Mouse (Mus musculus) frontal cortex, adult 2 months (tissue): Measurements from ENCODE around the gene Lcn12. TPM values are rescaled to one million over a fixed set of nuclear protein-coding genes. Genes with fewer than 3 reads are reported as not detected.

Source experiments
- DNase-seq, 2 experiments: peaks; one replicate each; pipeline ENCODE4 v3.0.0; 2022; ENCODE audit warnings: low spot score in 1 of 2; ENCODE audit errors: extremely low spot score in 1 of 2
- polyA plus RNA-seq: library from polyadenylated mRNA; depleted of rRNA; stranded (reverse); fragments of >200 nt; gene quantifications from 2 replicates; pipeline ENCODE4 v1.2.3, GENCODE M21; 2012

Gene Lcn12
- polyA plus RNA-seq, 1 experiment, result not detected

DNA sequence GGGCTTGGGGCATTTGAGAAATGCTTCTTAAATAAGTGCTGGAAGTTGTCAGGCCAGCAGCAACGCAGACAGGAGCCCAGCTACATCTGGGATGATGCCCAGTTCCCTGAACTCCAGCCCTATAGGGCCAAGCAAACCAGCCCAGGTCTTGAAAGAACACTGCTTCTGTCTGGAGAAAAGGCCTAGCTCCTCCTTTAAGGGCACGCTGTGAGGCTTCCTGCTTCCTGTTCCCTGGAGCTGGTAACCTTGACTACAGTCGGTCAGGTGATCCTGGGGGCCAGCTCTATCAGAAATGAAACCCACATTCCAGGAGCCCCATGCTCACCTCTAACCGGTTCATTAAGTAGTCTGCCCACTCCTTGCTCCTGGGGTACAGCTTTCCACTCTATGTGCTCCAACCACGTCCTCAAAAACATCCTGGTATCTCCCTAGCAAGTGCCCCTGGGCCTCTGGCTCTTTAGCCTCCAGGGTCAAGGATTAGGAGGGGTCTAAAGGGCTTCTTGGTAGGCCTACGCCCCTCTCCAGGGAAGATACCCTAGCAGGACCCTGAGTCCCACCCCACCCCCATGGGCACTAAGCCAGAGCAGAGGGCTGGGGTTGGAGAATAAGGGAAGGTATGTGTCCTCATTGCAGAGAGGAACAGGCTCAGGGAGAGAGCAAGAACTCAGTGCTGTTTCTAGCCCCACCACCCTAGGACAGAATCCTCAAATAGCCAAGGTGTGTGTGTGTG is 4.3 kb upstream of the Lcn12 start:
- DNase-seq, result no peak

- peak in 1 of 2 experiments; percentile 53 for DNase-seq
Measured at GRCm38 (mm10) chr2:25496462-25496861, 2.8 kb upstream of the Lcn12 start.

- DNase-seq, result no peak
Measured at GRCm38 (mm10) chr2:25492988-25493387, 723 bp downstream of the Lcn12 start.

DNA sequence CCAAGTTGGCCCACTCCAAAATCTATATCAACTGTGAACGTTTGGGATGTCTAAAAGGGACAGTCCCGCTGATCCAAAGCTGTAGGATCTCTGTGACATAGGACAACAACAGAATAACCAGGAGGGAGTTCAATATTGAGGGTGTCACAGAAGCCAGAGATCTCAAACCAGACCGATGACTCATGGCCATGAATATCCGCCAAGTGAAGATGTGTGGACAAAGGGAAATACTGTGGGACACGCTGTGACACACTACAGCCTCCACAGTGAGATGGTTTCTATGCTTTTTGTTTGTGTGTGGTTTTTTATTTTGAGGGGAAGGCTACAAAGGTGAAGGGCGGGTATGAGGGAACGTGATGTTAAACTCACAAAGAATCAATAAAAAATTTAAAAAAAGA is 5.0 kb downstream of the Lcn12 start:
- DNase-seq, result no peak

- no peak for DNase-seq
Measured at GRCm38 (mm10) chr2:25487965-25488670, 5.6 kb downstream of the Lcn12 start.

DNA sequence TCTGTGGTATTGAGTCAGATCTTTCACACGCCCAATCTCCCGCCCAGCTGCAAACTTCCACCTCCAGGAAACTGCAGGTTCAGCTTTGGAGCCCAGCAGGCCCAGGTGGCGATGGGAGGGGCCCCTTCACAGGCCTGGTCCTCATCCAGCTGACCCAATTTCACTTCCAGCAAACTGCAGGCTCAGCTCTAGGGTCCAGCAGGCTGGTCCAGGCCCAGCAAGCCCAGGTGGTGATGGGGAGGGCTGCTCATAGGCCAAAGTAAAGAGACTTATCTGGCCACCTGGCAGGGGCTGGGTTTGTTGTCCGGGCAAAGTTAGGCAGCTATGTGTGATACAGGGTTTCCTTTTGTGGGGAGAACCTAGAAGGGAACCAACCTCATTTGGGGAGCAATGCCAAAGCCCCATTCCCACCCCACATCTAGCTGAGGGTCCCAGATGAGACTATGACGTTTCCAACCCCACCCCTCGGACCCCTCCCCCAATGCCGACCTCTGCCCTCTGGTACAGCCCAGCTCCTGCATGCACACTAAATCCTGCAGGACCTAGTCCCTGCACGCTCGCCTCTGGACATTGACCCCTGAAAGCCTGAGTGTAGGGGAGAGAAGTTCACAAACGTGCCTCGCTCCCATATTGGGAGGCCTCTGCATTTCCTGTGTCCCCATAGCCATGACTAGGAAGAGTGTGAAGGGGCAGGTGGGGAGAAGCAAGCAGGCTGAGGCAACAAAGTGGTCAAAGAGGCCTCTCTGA is 8.6 kb downstream of the Lcn12 start:
- no peak for DNase-seq

DNA sequence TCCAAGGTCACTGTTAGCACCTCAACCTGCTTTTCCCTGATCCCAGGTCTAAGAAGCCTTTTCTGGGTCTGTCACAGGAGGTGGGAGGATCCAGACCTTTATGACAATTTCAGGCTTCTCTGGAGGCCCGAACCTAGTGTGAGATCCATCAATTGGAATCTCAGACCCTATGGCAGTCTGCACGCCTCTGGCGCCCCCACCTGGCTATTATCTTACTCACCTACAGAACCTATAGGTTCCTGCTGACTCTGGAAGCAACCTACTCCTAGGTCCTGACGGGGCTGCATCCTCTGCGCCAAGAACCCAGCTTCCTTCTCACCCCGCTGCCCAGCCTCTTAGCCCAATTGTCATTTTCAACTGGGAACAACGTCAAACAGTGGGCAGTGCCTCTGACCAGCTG is 10.7 kb downstream of the Lcn12 start:
- DNase-seq, result peak in 1 of 2 experiments; percentile 60

DNA sequence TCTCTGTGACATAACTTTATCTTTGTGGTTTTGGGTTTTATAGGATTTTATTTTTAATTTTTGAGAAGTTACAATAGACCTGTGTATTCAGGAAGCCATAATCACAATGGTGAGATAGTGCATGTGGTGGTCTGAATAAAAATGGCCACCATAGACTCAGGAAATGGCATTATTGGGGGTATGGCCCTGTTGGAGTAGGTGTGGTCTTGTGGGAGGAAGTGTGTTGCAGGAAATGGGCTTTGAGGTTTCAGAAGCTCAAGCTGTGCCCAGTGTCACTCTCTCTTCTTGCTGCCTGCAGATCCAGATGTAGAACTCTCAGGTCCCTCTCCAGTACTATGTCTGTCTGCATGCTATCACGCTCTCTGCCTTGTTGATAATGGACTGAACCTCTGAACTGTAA is 13.2 kb downstream of the Lcn12 start:
- DNase-seq, result no peak

DNA sequence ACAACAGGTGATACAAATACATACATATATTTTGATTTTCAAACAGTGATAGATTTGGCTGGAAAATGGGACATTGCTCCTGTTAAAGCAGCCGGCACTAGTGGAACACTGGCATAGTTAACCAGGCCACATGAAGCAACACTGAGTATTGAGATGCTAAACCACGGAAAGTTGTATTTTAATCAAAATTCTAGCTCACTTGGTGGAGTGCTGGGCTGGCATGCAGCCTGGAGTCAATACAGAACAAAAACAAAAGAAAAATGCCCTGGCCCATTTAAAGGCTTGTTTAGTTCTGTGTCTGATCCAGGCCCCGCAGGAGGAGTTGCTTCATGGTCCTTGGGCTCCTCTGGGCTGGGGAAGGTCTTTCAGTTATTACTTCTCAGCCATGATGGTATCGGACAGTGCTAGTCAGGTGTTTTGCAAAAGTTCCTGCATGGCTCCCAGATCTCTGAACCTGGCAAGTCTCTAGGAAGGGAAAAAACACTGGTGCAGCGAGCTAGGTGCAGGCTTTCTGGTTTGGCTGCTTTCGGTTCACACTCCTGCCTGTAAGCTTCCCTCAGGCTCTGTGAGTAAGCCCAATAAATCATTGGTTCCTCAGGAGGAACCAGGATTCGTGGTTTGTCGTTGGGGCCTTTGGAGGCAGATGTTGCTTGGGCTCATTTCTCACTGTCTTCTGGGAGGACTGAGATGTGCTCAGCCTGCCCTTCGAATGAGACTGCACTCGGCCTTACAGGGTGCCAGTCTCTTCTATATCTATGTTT is 14.0 kb downstream of the Lcn12 start:
- DNase-seq, result no peak

DNA sequence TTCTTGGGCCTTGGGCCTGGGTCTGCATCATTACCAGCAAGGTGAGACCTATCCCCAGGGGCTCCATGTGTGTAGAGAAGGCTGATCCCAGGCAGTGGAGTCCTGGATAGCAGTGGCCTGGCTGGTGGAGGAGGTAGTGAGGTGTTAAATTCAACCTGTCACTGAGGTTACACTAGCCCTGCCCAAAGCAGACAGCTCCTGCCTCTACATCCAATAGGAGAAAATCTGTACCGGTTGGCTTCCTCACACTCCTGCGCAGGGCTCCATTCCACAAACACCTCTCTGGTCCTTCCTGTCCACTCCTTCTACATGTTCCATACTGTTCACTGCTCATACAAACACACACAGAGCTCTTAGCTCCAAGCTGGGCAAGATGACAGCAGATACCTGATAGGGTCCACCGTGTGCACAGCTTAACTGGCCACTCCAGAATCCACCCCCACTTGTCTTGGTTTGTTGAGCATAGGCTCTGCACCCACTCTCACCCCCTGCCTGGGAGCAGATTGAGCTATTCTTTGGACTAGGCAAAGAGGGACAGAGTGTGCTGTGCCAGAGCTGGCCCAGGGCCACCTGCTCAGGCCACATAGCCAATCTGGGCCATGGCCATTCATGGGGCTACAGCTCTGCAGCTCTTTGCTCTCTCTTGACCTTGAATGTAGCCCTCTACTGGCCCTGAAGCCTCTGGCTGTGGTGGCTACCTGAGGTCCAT is 15.6 kb downstream of the Lcn12 start:
- peak in 1 of 2 experiments; percentile 57 for DNase-seq

GRCm38 (mm10) chr2:25477541-25477940 is 16.2 kb downstream of the Lcn12 start:
- no peak for DNase-seq

DNA sequence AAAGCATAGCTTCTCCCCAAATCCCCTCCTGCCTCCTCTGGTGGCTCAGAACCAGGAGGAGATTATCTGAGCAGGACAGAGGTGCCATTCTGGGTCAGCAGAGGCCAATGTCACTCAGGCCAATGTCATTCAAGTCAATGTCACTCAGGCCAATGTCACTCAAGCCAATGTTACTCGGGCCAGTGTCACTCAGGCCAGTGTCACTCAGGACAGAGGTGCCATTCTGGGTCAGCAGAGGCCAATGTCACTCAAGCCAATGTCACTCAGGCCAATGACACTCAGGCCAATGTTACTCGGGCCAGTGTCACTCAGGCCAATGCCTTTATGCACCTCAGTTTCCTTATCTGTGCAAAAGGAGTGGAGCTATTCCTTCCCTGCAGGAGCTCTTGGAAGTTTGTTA is 21.2 kb downstream of the Lcn12 start:
- DNase-seq, result no peak

DNA sequence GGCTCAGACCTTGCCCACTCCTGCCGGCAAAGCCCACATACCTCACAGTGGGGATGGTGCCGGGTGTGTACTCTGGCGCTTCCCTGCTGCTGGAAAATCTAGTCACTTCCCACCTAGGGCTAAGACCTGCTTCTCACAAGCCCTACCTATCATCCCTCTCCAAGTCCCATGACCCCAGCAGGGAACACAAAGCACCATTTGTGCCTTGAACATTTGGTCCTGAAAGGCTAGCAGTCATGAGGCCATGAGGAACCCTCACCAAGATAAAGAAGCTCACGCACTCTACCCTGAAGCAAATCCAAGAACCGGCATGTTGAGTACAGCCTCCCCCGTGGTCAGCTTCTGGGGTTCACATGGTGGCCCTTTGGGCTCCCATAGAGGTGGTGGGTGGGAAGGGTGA is 23.7 kb downstream of the Lcn12 start, which contains the start of gene Ptgds:
Gene Ptgds, minus strand, starts transcription at position 78 of the 400 bp plus-strand sequence.
- DNase-seq, result no peak

GRCm38 (mm10) chr2:25468962-25469915 is 24.5 kb downstream of the Lcn12 start:
- peak in 1 of 2 experiments; percentile 36 for DNase-seq

DNA sequence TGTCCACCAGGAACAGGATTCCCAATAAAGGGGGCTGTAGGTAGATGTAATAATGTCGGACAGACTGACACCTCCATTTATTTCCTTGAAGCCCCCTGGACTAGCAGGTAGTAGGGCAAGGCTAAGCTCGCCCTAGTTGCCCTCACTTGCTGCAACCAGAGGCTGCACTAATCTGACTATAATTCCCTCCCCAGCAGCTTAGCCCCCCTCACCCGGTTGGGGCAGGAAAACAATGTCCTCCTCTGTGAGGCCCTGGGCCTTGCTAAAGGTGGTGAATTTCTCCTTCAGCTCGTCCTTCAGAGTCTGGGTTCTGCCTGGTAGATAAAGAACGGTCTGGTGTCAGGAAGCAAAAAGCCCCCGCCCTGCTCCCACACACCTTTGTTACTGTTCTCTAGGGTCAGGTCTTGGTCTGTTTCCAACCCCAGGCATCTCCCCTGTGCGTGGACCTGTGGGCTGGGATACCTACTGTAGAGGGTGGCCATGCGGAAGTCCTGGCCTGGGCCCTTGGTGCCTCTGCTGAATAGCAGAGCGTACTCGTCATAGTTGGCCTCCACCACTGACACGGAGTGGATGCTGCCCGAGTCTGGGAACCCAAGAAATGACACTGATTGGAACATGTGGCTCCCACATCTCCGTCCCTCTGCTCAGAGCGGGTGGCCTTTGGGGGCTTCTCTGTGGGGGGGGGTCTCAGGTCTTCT is 26.0 kb downstream of the Lcn12 start:
- no peak for DNase-seq

GRCm38 (mm10) chr2:25465816-25466635 is 27.7 kb downstream of the Lcn12 start:
- no peak for DNase-seq

DNA sequence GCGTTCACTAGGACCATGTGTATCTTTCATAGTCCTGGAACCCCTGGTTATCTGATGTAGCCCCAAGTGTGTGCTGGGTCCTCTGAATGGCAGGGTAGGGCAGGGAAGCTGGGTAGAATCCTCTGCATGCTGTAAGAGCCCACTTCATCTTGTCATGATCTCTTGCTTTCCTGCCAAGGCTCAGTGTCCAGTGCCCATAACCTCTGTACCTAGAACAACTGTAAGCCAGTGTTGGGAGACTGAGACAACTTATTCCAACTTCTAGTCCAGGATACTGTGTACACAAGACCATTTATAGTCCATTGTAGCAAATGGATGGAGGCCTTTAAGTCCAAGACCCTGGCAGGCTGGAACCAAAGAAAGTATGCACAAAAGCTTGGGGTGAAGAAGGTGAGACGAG is 28.5 kb downstream of the Lcn12 start:
- DNase-seq, result no peak
